Mouse (Mus musculus): Measurements from ENCODE around the gene Inhbe. TPM values are rescaled to one million over a fixed set of nuclear protein-coding genes. Genes with fewer than 3 reads are reported as not detected.

Gene Inhbe
- polyA plus RNA-seq, 1 experiment from 2014 or later: 0.09 TPM

Other genes with a start within 250 kb of the Inhbe start
- 125 and 130 TPM in 2 replicates for gene Os9, start 233.3 kb downstream of the Inhbe start, polyA plus RNA-seq (2015; fragmentation: Nextera tagmentation; extraction: Ambion mirVana)
- gene B4galnt1, start 189.2 kb downstream of the Inhbe start, polyA plus RNA-seq (2015; fragmentation: Nextera tagmentation; extraction: Ambion mirVana): 54.0 and 74.6 TPM in 2 replicates
- gene Slc26a10, start 173.8 kb downstream of the Inhbe start, polyA plus RNA-seq (2015; fragmentation: Nextera tagmentation; extraction: Ambion mirVana): 0.91 and 1.0 TPM in 2 replicates
- gene Arhgef25, start 164.3 kb downstream of the Inhbe start, polyA plus RNA-seq (2015; fragmentation: Nextera tagmentation; extraction: Ambion mirVana): 27.3 and 30.3 TPM in 2 replicates
- gene Dtx3, start 158.7 kb downstream of the Inhbe start, polyA plus RNA-seq (2015; fragmentation: Nextera tagmentation; extraction: Ambion mirVana): 240 and 266 TPM in 2 replicates
- 19.1 and 19.6 TPM in 2 replicates for gene Pip4k2c, start 142.8 kb downstream of the Inhbe start, polyA plus RNA-seq (2015; fragmentation: Nextera tagmentation; extraction: Ambion mirVana)
- 110 and 114 TPM in 2 replicates for gene Kif5a, start 91.1 kb downstream of the Inhbe start, polyA plus RNA-seq (2015; fragmentation: Nextera tagmentation; extraction: Ambion mirVana)
- 336 and 350 TPM in 2 replicates for gene Dctn2, start 88.0 kb downstream of the Inhbe start, polyA plus RNA-seq (2015; fragmentation: Nextera tagmentation; extraction: Ambion mirVana)
- 16.1 and 17.5 TPM in 2 replicates for gene Mbd6, start 65.4 kb downstream of the Inhbe start, polyA plus RNA-seq (2015; fragmentation: Nextera tagmentation; extraction: Ambion mirVana)
- 115 and 118 TPM in 2 replicates for gene Mars, start 42.6 kb downstream of the Inhbe start, polyA plus RNA-seq (2015; fragmentation: Nextera tagmentation; extraction: Ambion mirVana)
- gene Arhgap9, start 32.4 kb downstream of the Inhbe start, polyA plus RNA-seq (2015; fragmentation: Nextera tagmentation; extraction: Ambion mirVana): 0.86 and 1.5 TPM in 2 replicates
- 1.6 and 2.0 TPM in 2 replicates for gene Gli1, start 12.4 kb downstream of the Inhbe start, polyA plus RNA-seq (2015; fragmentation: Nextera tagmentation; extraction: Ambion mirVana)
- not detected in 2 replicates for gene Inhbc, start 16.0 kb upstream of the Inhbe start, polyA plus RNA-seq (2015; fragmentation: Nextera tagmentation; extraction: Ambion mirVana)
- gene R3hdm2, start 25.9 kb upstream of the Inhbe start, polyA plus RNA-seq (2015; fragmentation: Nextera tagmentation; extraction: Ambion mirVana): 38.8 and 41.9 TPM in 2 replicates
- gene Stac3, start 147.3 kb upstream of the Inhbe start, polyA plus RNA-seq (2015; fragmentation: Nextera tagmentation; extraction: Ambion mirVana): 2.5 and 2.9 TPM in 2 replicates
- gene Ndufa4l2, start 160.6 kb upstream of the Inhbe start, polyA plus RNA-seq (2015; fragmentation: Nextera tagmentation; extraction: Ambion mirVana): 20.7 and 24.4 TPM in 2 replicates
- gene Shmt2, start 168.0 kb upstream of the Inhbe start, polyA plus RNA-seq (2015; fragmentation: Nextera tagmentation; extraction: Ambion mirVana): 56.2 and 64.8 TPM in 2 replicates
- gene Nxph4, start 180.1 kb upstream of the Inhbe start, polyA plus RNA-seq (2015; fragmentation: Nextera tagmentation; extraction: Ambion mirVana): 161 and 194 TPM in 2 replicates

All from hindbrain, embryonic 15.5 days (tissue).